Mouse (Mus musculus): ENCODE data around the gene Ccdc60. TPM values are rescaled to one million over a fixed set of nuclear protein-coding genes. Genes with fewer than 3 reads are reported as not detected.
"Not testable (repeated sequence)": the region's sequence is repeated elsewhere in the genome, so short reads cannot be mapped to it uniquely, and the experiment has no call there.

The Ccdc60 gene
- total RNA-seq, 1 experiment from 2014 or later: 0.94 TPM

DNA sequence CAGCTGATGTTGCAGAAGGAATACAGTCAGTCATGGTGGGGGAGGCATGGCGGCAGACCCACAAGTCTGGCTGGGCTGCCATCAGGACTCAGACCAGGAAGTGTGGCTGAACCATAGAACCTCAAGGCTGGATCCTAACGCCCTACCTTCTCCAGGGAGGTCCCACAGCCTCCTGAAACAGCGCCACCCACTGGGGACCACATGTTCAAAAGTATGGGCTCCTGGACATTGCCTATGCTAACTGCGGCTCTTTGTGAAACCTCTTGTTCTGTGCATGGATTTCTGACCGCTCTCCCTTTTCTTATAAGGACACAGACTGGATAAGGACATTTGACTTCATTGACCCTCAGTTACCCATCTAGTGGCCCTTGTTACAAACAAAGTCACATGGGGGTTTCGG lies 64.8 kb downstream of the Ccdc60 start:
- no peak for ATAC-seq (replicated peaks in 1 of 2; ENCODE audit: insufficient read depth in 1 of 2, low FRiP score in 2 of 2, low TSS enrichment in 1 of 2, low read depth in 1 of 2, poor library complexity in 2 of 2, severe bottlenecking in 2 of 2)

DNA sequence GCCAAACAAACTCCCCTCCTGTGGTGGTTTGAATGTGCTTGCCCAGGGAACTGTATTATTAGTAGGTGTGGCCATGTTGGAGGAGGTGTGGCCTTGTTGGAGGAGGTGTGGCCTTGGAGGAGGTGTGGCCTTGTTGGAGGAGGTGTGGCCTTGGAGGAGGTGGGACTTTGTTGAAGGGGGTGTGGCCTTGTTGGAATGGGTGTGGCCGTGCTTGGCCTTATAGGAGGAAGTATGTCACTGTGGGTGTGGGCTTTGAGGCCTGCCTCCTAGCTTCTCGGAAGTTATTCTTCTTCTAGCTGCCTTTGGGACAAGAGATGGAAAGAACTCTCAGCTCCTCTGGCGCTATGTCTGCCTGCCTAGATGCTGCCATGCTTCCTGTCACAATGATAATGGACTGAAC lies 66.9 kb downstream of the Ccdc60 start:
- no peak for ATAC-seq (replicated peaks in 1 of 2; ENCODE audit: insufficient read depth in 1 of 2, low FRiP score in 2 of 2, low TSS enrichment in 1 of 2, low read depth in 1 of 2, poor library complexity in 2 of 2, severe bottlenecking in 2 of 2)

- ATAC-seq (replicated peaks in 1 of 2; ENCODE audit: insufficient read depth in 1 of 2, low FRiP score in 2 of 2, low TSS enrichment in 1 of 2, low read depth in 1 of 2, poor library complexity in 2 of 2, severe bottlenecking in 2 of 2): no peak
Observed at GRCm38 (mm10) chr5:116219288-116219687, 69.5 kb downstream of the Ccdc60 start.

DNA sequence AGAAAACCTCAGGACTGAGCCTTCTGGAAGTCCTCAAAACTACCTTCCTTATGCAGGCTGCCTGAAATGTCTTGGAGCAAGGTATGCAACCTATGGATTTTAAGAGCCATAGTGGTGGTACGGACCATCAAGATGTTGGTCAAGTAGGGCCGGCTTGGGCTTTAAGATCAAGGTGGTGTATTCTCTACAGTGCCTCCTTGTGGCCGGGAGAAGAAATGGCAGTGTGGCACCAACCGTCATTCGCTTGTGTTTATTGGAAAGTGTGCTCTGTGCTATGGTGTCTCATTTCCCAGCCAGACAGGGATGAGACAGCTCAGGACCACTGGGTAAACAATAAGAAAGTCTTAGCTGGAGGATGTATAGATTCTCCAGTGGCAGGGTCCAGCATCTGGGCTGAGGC lies 76.1 kb downstream of the Ccdc60 start:
- ATAC-seq (replicated peaks in 1 of 2; ENCODE audit: insufficient read depth in 1 of 2, low FRiP score in 2 of 2, low TSS enrichment in 1 of 2, low read depth in 1 of 2, poor library complexity in 2 of 2, severe bottlenecking in 2 of 2): no peak

- peak; percentile 63; a peak in 3 of 4 replicates for ATAC-seq (replicated peaks in 1 of 2; ENCODE audit: insufficient read depth in 1 of 2, low FRiP score in 2 of 2, low TSS enrichment in 1 of 2, low read depth in 1 of 2, poor library complexity in 2 of 2, severe bottlenecking in 2 of 2)
Observed at GRCm38 (mm10) chr5:116209378-116210091, 79.2 kb downstream of the Ccdc60 start.

GRCm38 (mm10) chr5:116208741-116209368 lies 79.9 kb downstream of the Ccdc60 start:
- ATAC-seq (replicated peaks in 1 of 2; ENCODE audit: insufficient read depth in 1 of 2, low FRiP score in 2 of 2, low TSS enrichment in 1 of 2, low read depth in 1 of 2, poor library complexity in 2 of 2, severe bottlenecking in 2 of 2): no peak

DNA sequence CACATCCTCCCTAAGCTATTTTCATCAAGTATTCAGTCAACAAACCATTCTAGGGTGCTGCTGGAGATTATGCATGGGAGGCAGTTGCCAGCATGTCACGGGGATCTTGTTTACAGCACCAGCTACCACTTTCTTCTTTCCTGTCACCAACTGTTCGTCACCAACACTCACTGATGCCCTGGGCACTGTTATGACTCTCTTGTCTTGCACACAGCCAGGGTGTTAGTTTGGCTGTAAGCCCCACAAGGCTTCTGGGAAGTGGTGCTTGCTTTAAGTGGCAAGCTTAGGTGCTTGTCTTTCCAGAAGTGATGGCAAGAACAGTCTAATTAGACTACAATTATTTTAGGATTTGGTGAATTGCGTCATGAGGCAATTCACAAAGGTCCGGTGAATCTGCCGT lies 86.1 kb downstream of the Ccdc60 start:
- ATAC-seq (replicated peaks in 1 of 2; ENCODE audit: insufficient read depth in 1 of 2, low FRiP score in 2 of 2, low TSS enrichment in 1 of 2, low read depth in 1 of 2, poor library complexity in 2 of 2, severe bottlenecking in 2 of 2): no peak

DNA sequence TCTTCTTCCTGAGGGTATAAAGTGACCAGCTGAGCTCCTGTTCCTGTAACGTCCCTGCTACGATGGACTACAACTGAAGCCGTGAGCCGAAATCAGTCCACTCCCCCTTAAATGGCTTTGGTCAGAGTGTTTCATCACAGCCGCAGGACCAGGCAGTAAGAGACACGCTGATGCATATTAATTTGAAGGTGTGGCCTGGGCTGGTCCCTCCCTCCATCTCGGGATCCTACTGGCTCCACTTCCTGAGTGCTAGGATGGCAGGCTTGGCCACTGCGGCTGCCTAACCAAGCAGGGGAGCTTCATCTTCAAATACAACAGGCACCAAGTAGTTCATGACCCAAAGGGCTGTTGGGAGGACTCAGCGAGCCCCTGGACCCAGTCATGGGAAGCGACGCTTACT lies 94.3 kb downstream of the Ccdc60 start:
- no peak for ATAC-seq (replicated peaks in 1 of 2; ENCODE audit: insufficient read depth in 1 of 2, low FRiP score in 2 of 2, low TSS enrichment in 1 of 2, low read depth in 1 of 2, poor library complexity in 2 of 2, severe bottlenecking in 2 of 2)

DNA sequence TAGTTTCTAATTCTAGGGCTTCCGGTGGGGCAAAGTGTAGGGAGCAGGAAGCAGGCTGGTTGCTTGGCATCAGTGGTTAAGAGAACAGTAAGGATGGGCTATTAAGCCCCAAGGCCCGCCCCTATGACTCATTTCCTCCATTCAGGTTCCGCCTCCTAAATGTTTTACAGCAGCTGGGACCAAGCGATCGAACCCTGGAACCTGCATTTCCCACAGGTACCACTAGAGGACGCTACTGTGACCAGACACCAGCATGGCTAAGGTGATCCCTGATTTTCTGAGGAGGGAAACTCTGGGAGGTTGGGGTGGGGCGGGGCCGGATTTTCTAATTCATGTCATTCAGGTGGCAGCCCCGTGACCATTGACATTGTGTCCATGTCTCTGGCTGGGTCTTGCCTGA lies 96.1 kb downstream of the Ccdc60 start:
- ATAC-seq (replicated peaks in 1 of 2; ENCODE audit: insufficient read depth in 1 of 2, low FRiP score in 2 of 2, low TSS enrichment in 1 of 2, low read depth in 1 of 2, poor library complexity in 2 of 2, severe bottlenecking in 2 of 2): no peak

DNA sequence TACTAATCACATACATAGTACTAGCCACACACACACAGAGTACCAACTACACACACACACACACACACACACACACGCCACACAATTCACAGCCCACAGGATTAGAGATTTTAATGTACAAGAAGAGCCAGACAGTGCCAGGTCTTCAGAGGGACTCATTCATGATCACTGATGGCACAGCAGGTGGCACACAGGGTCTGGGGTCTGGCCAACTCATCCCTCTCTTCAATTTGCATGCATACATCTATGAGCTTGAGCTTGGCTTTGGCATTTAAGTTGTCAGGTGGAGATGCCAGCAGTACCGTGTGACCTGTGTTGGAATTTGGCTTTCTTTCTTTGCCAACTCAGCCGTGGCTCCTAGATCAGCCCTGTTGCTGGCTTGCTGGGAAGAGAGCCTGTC lies 97.2 kb downstream of the Ccdc60 start:
- no peak for ATAC-seq (replicated peaks in 1 of 2; ENCODE audit: insufficient read depth in 1 of 2, low FRiP score in 2 of 2, low TSS enrichment in 1 of 2, low read depth in 1 of 2, poor library complexity in 2 of 2, severe bottlenecking in 2 of 2)

DNA sequence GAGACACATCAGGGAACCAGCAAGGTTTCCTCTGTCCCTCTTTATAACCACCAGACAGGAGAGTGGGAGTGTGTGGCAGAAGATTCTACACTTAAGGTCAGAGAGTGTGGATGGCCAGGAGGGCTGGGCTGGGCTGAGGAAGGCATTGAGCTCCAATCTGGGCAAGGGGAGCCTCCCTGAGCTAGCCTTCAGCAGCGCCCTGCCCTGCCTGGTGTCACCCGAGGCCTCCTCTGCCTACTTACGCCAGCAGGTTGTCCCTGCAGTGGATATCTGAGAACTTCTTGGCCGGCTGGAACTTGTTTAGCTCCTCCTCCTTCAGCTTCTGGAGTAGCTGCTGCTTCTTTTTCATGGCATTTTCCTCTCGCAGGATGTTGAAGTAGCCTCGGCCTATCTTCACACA lies 99.0 kb downstream of the Ccdc60 start:
- no peak for ATAC-seq (replicated peaks in 1 of 2; ENCODE audit: insufficient read depth in 1 of 2, low FRiP score in 2 of 2, low TSS enrichment in 1 of 2, low read depth in 1 of 2, poor library complexity in 2 of 2, severe bottlenecking in 2 of 2)

DNA sequence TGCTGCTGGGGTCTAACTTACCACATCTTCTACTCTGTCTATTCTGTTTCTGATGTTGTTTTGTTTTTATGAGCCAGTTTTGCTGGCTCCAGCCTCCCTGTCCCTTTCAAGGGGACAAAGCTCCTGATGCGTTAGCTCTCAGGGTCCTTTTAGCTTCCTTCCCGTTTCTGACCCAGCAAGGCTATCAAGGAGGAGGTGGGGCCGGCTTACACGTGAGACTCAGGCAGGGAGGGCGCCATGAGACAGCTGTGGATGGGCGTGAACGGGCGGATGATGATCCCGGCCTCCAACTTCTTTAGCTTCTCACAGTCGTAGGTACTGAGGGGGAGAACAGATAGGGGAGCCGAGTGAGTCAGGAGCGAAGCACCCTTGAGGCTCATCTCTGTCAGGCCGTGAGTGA lies 108.2 kb downstream of the Ccdc60 start:
- peak; percentile 39 to 49; a peak in 1 of 4 replicates for ATAC-seq (replicated peaks in 1 of 2; ENCODE audit: insufficient read depth in 1 of 2, low FRiP score in 2 of 2, low TSS enrichment in 1 of 2, low read depth in 1 of 2, poor library complexity in 2 of 2, severe bottlenecking in 2 of 2)

GRCm38 (mm10) chr5:116171721-116172120 lies 117.1 kb downstream of the Ccdc60 start:
- no peak for ATAC-seq (replicated peaks in 1 of 2; ENCODE audit: insufficient read depth in 1 of 2, low FRiP score in 2 of 2, low TSS enrichment in 1 of 2, low read depth in 1 of 2, poor library complexity in 2 of 2, severe bottlenecking in 2 of 2)

DNA sequence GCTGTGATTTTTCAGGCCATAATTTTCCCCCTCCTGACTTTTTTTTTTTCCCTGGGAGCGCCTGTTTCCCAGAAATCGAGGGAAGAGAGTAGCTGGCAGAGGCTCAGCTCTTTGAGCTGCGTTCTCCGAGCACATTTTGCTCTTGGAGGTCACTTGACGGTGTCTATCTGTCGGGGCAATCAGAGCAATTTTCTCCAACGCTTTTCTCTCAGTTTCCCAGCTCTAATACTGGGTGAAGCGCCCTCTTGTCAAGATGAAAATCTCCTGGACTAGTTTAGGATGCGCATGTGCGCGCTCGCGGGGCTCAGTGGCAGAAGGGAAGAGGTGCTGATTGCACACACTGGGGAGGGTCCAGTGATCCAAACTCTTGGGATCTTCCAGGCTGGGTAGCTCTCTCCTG lies 121.8 kb downstream of the Ccdc60 start:
- ATAC-seq (replicated peaks in 1 of 2; ENCODE audit: insufficient read depth in 1 of 2, low FRiP score in 2 of 2, low TSS enrichment in 1 of 2, low read depth in 1 of 2, poor library complexity in 2 of 2, severe bottlenecking in 2 of 2): no peak

DNA sequence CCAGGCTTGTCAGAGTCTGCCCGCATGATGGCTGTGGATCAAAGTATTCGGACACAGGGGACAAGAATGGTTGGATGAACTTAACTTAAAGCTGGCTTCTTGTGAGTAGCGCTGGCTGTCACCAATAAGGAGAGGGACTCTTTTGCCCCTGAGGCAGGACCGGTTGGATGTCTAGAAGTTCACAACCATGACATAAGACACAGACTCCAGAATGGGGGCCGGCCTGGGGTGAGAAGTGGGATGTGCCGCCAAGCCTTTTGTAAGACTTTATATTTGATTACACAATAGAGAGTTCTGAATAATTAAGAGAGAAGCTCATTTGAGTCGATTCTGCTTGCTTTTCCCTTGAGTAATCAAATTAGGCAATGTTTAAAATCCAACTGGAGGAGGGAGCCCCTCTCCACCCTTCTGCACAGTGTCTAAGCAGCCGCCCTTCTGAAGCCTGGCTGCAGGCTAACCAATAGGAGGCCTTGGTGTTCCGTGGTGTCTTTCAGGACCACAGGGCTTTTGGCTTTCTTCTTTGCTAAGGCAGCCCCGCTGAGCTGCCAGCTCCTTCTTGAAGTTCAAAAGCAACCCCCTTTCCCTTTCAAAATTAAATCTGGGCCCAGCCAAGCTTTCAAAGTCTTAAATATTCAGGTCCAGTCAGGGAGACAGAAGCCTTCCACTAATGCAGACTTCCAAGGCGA lies 123.4 kb downstream of the Ccdc60 start:
- no peak for ATAC-seq (replicated peaks in 1 of 2; ENCODE audit: insufficient read depth in 1 of 2, low FRiP score in 2 of 2, low TSS enrichment in 1 of 2, low read depth in 1 of 2, poor library complexity in 2 of 2, severe bottlenecking in 2 of 2)

DNA sequence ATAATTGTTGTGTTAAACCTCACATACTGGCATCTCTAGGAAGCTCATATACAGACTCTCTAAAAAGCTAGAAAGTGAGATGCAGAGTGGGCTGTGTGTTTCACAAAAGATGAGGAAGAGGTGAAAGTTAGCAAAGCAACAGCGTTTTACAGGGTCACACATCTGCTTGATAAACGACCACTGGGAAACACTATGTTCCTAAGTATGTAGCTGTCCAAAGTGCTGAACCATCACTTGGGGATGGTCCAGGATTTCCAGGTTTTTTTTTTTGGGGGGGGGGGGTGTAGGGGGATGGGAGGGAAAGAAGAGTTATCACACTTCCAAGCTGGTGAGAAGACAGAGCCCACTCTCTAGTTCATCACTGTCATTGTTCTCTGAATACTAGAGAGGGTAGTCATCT lies 134.0 kb downstream of the Ccdc60 start:
- no peak for ATAC-seq (replicated peaks in 1 of 2; ENCODE audit: insufficient read depth in 1 of 2, low FRiP score in 2 of 2, low TSS enrichment in 1 of 2, low read depth in 1 of 2, poor library complexity in 2 of 2, severe bottlenecking in 2 of 2)

- ATAC-seq (replicated peaks in 1 of 2; ENCODE audit: insufficient read depth in 1 of 2, low FRiP score in 2 of 2, low TSS enrichment in 1 of 2, low read depth in 1 of 2, poor library complexity in 2 of 2, severe bottlenecking in 2 of 2): not testable (repeated sequence)
Observed at GRCm38 (mm10) chr5:116146446-116146845, 142.3 kb downstream of the Ccdc60 start.

DNA sequence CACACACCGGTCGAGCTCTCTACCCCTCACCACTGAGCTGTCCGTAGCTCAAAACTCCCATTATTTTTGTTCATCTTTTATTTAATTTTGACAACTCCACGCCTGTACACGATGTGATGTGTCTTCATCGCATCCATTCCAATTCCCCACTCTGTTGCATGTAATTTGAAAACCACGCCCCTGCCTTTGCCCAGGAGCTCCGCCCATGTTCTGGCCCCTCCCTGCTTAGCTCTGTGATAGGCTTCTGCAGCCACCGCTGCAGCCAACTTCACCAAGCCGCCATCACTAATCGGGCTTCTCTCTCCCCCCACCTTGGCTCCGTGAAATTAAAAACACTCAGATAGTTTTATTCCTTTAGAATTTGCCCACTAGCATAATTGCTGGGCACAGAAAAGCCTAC lies 144.1 kb downstream of the Ccdc60 start:
- no peak for ATAC-seq (replicated peaks in 1 of 2; ENCODE audit: insufficient read depth in 1 of 2, low FRiP score in 2 of 2, low TSS enrichment in 1 of 2, low read depth in 1 of 2, poor library complexity in 2 of 2, severe bottlenecking in 2 of 2)

Data from hematopoietic stem cell, adult 5-6 weeks (primary cell).